Mouse (Mus musculus): ENCODE measurements around the gene Haus8. TPM values are rescaled to one million over a fixed set of nuclear protein-coding genes. Genes with fewer than 3 reads are reported as not detected.
A peak's percentile ranks its signal among the peaks of the same experiment; 100 is the strongest.
"Not testable (repeated sequence)": the region's sequence is repeated elsewhere in the genome, so short reads cannot be mapped to it uniquely, and the experiment has no call there.

Haus8 gene
- 56.5 and 61.7 TPM in 2 replicates for polyA plus RNA-seq (2014; fragmentation: Nextera tagmentation; extraction: Ambion mirVana)

- Histone ChIP-seq H3K36me3 (ENCODE audit: control insufficient read depth, insufficient read depth, low read length) (no peaks in the 10 kb centered on the region), H3K4me2 (replicated peaks; ENCODE audit: low read depth, low read length) (peak within 1 kb of the TSS; percentile 72), H3K4me3 (ENCODE audit: low read depth, low read length) (peak within 1 kb of the TSS; percentile 61), H3K27ac (ENCODE audit: low read depth, low read length) (peak within 1 kb of the TSS; percentile 71), H3K9me3 (ENCODE audit: control insufficient read depth, low read length) (no peaks in the 10 kb centered on the region), H3K4me1 (replicated peaks; ENCODE audit: control insufficient read depth, insufficient read depth, low read length) (peaks cover 6% of the 10 kb centered on the region; the same call in 1 of the 2 replicates), H3K27me3 (ENCODE audit: control insufficient read depth, insufficient read depth, low read length) (no peaks in the 10 kb centered on the region), H3K9ac (ENCODE audit: low read depth, low read length) (peak within 1 kb of the TSS; percentile 72)
- ATAC-seq (ENCODE audit: low FRiP score) (peak; percentile 98), DNase-seq (ENCODE audit: low spot score) (peak; percentile 97)
- WGBS = under 1% methylated on average over 83 of the region's 84 CpGs
Observed at GRCm38 (mm10) chr8:71272286-71273150, at the start of gene Haus8, which contains the start of gene Myo9b. TSS of gene Haus8 (minus strand) at chr8:71272934. TSS of gene Myo9b (plus strand) at chr8:71272714.

- not testable (repeated sequence) for H3K4me2 ChIP-seq (replicated peaks; ENCODE audit: low read depth, low read length); H3K9me3 ChIP-seq (ENCODE audit: control insufficient read depth, low read length); H3K27me3 ChIP-seq (ENCODE audit: control insufficient read depth, insufficient read depth, low read length); H3K27ac ChIP-seq (ENCODE audit: low read depth, low read length); DNase-seq (ENCODE audit: low spot score); H3K36me3 ChIP-seq (ENCODE audit: control insufficient read depth, insufficient read depth, low read length); H3K4me3 ChIP-seq (ENCODE audit: low read depth, low read length); H3K4me1 ChIP-seq (replicated peaks; ENCODE audit: control insufficient read depth, insufficient read depth, low read length); H3K9ac ChIP-seq (ENCODE audit: low read depth, low read length); ATAC-seq (ENCODE audit: low FRiP score)
- WGBS = 95% methylated on average over 2 of the region's 2 CpGs
Observed at GRCm38 (mm10) chr8:71319760-71320159, 47.0 kb upstream of the Haus8 start.

GRCm38 (mm10) chr8:71318610-71319009 is 45.9 kb upstream of the Haus8 start:
- not testable (repeated sequence) for ATAC-seq (ENCODE audit: low FRiP score); DNase-seq (ENCODE audit: low spot score); H3K9ac ChIP-seq (ENCODE audit: low read depth, low read length); H3K9me3 ChIP-seq (ENCODE audit: control insufficient read depth, low read length); H3K27ac ChIP-seq (ENCODE audit: low read depth, low read length); H3K36me3 ChIP-seq (ENCODE audit: control insufficient read depth, insufficient read depth, low read length); H3K4me1 ChIP-seq (replicated peaks; ENCODE audit: control insufficient read depth, insufficient read depth, low read length); H3K4me3 ChIP-seq (ENCODE audit: low read depth, low read length); H3K4me2 ChIP-seq (replicated peaks; ENCODE audit: low read depth, low read length); H3K27me3 ChIP-seq (ENCODE audit: control insufficient read depth, insufficient read depth, low read length)
- WGBS = 86% methylated on average over 5 of the region's 5 CpGs

- no peak for ATAC-seq (ENCODE audit: low FRiP score)
- Histone ChIP-seq H3K4me1 (replicated peaks; ENCODE audit: control insufficient read depth, insufficient read depth, low read length) (no peaks in the 10 kb centered on the region), H3K9me3 (ENCODE audit: control insufficient read depth, low read length) (no peaks in the 10 kb centered on the region)
Observed at GRCm38 (mm10) chr8:71316486-71317031, 43.8 kb upstream of the Haus8 start.

GRCm38 (mm10) chr8:71315972-71316371 is 43.2 kb upstream of the Haus8 start:
- H3K4me1 ChIP-seq (replicated peaks; ENCODE audit: control insufficient read depth, insufficient read depth, low read length) = no peaks in the 10 kb centered on the region
- ATAC-seq (ENCODE audit: low FRiP score) (no peak), DNase-seq (ENCODE audit: low spot score) (no peak)
- no peak overlapping the region for H3K4me2 ChIP-seq (replicated peaks; ENCODE audit: low read depth, low read length)
- H3K36me3 ChIP-seq (ENCODE audit: control insufficient read depth, insufficient read depth, low read length) = no peaks in the 10 kb centered on the region
- H3K9ac ChIP-seq (ENCODE audit: low read depth, low read length) = no peak overlapping the region
- H3K27ac ChIP-seq (ENCODE audit: low read depth, low read length) = no peak overlapping the region
- H3K9me3 ChIP-seq (ENCODE audit: control insufficient read depth, low read length) = no peaks in the 10 kb centered on the region
- WGBS = 93% methylated on average over 5 of the region's 5 CpGs
- H3K27me3 ChIP-seq (ENCODE audit: control insufficient read depth, insufficient read depth, low read length) = no peaks in the 10 kb centered on the region
- H3K4me3 ChIP-seq (ENCODE audit: low read depth, low read length) = no peak overlapping the region

More at GRCm38 (mm10) chr8:71316486-71317031, 43.8 kb upstream of the Haus8 start:
- no peaks in the 10 kb centered on the region for H3K36me3 ChIP-seq (ENCODE audit: control insufficient read depth, insufficient read depth, low read length)
- no peak overlapping the region for H3K4me3 ChIP-seq (ENCODE audit: low read depth, low read length)
- no peak overlapping the region for H3K4me2 ChIP-seq (replicated peaks; ENCODE audit: low read depth, low read length)
- H3K27me3 ChIP-seq (ENCODE audit: control insufficient read depth, insufficient read depth, low read length) = no peaks in the 10 kb centered on the region
- no peak overlapping the region for H3K27ac ChIP-seq (ENCODE audit: low read depth, low read length)
- no peak overlapping the region for H3K9ac ChIP-seq (ENCODE audit: low read depth, low read length)
- no peak for DNase-seq (ENCODE audit: low spot score)

- H3K4me2 ChIP-seq (replicated peaks; ENCODE audit: low read depth, low read length) = no peak overlapping the region
- no peak overlapping the region for H3K9ac ChIP-seq (ENCODE audit: low read depth, low read length)
- H3K4me1 ChIP-seq (replicated peaks; ENCODE audit: control insufficient read depth, insufficient read depth, low read length) = no peaks in the 10 kb centered on the region
- no peaks in the 10 kb centered on the region for H3K9me3 ChIP-seq (ENCODE audit: control insufficient read depth, low read length)
- ATAC-seq (ENCODE audit: low FRiP score) (no peak), DNase-seq (ENCODE audit: low spot score) (no peak)
- H3K4me3 ChIP-seq (ENCODE audit: low read depth, low read length) = no peak overlapping the region
- H3K27me3 ChIP-seq (ENCODE audit: control insufficient read depth, insufficient read depth, low read length) = no peaks in the 10 kb centered on the region
- WGBS = 91% methylated on average over 2 of the region's 2 CpGs
- no peaks in the 10 kb centered on the region for H3K36me3 ChIP-seq (ENCODE audit: control insufficient read depth, insufficient read depth, low read length)
- H3K27ac ChIP-seq (ENCODE audit: low read depth, low read length) = no peak overlapping the region
Observed at GRCm38 (mm10) chr8:71313951-71314350, 41.2 kb upstream of the Haus8 start.

- no peak for DNase-seq (ENCODE audit: low spot score)
- H3K9ac ChIP-seq (ENCODE audit: low read depth, low read length) = no peak overlapping the region
- H3K4me1 ChIP-seq (replicated peaks; ENCODE audit: control insufficient read depth, insufficient read depth, low read length) = no peaks in the 10 kb centered on the region
- no peaks in the 10 kb centered on the region for H3K27me3 ChIP-seq (ENCODE audit: control insufficient read depth, insufficient read depth, low read length)
- no peak overlapping the region for H3K4me3 ChIP-seq (ENCODE audit: low read depth, low read length)
- WGBS = 69% methylated on average over 1 of the region's 1 CpGs
- no peak for ATAC-seq (ENCODE audit: low FRiP score)
- no peaks in the 10 kb centered on the region for H3K9me3 ChIP-seq (ENCODE audit: control insufficient read depth, low read length)
- H3K4me2 ChIP-seq (replicated peaks; ENCODE audit: low read depth, low read length) = no peak overlapping the region
- H3K27ac ChIP-seq (ENCODE audit: low read depth, low read length) = no peak overlapping the region
- H3K36me3 ChIP-seq (ENCODE audit: control insufficient read depth, insufficient read depth, low read length) = no peaks in the 10 kb centered on the region
Observed at GRCm38 (mm10) chr8:71312700-71313099, 40.0 kb upstream of the Haus8 start.

- Histone ChIP-seq H3K36me3 (ENCODE audit: control insufficient read depth, insufficient read depth, low read length) (no peaks in the 10 kb centered on the region), H3K4me3 (ENCODE audit: low read depth, low read length) (no peak overlapping the region), H3K9ac (ENCODE audit: low read depth, low read length) (no peak overlapping the region), H3K9me3 (ENCODE audit: control insufficient read depth, low read length) (no peaks in the 10 kb centered on the region), H3K4me1 (replicated peaks; ENCODE audit: control insufficient read depth, insufficient read depth, low read length) (no peaks in the 10 kb centered on the region), H3K4me2 (replicated peaks; ENCODE audit: low read depth, low read length) (no peak overlapping the region), H3K27me3 (ENCODE audit: control insufficient read depth, insufficient read depth, low read length) (no peaks in the 10 kb centered on the region), H3K27ac (ENCODE audit: low read depth, low read length) (no peak overlapping the region)
- ATAC-seq (ENCODE audit: low FRiP score) (no peak), DNase-seq (ENCODE audit: low spot score) (no peak)
- 82% methylated on average over 6 of the region's 6 CpGs for WGBS
Observed at GRCm38 (mm10) chr8:71310446-71310845, 37.7 kb upstream of the Haus8 start.

- DNase-seq (ENCODE audit: low spot score) = no peak
- no peak overlapping the region for H3K4me3 ChIP-seq (ENCODE audit: low read depth, low read length)
- no peaks in the 10 kb centered on the region for H3K36me3 ChIP-seq (ENCODE audit: control insufficient read depth, insufficient read depth, low read length)
- no peaks in the 10 kb centered on the region for H3K9me3 ChIP-seq (ENCODE audit: control insufficient read depth, low read length)
- H3K9ac ChIP-seq (ENCODE audit: low read depth, low read length) = no peak overlapping the region
- H3K4me2 ChIP-seq (replicated peaks; ENCODE audit: low read depth, low read length) = no peak overlapping the region
- no peak for ATAC-seq (ENCODE audit: low FRiP score)
- no peaks in the 10 kb centered on the region for H3K4me1 ChIP-seq (replicated peaks; ENCODE audit: control insufficient read depth, insufficient read depth, low read length)
- H3K27me3 ChIP-seq (ENCODE audit: control insufficient read depth, insufficient read depth, low read length) = no peaks in the 10 kb centered on the region
- 93% methylated on average over 4 of the region's 4 CpGs for WGBS
- H3K27ac ChIP-seq (ENCODE audit: low read depth, low read length) = no peak overlapping the region
Observed at GRCm38 (mm10) chr8:71307913-71308312, 35.2 kb upstream of the Haus8 start.

Measured in hindbrain, embryonic 11.5 days (tissue).